Mouse (Mus musculus) hindbrain, embryonic 12.5 days (tissue): ENCODE results near the gene Adamts8. TPM values are rescaled to one million over a fixed set of nuclear protein-coding genes. Genes with fewer than 3 reads are reported as not detected.

Source experiments
- ATAC-seq: fragments of 200-750 bp; cut with Nextera tagmentation; 2 replicates; pipeline ENCODE4 v1.8.0; 2017; ENCODE audit warnings: moderate TSS enrichment; ENCODE audit not compliant: low FRiP score
- H3K27ac ChIP-seq: fragments of 300-500 bp; sonication (generic); 2 replicates; pipeline ENCODE4 v1.5.1; 2016; ENCODE audit warnings: mild to moderate bottlenecking
- H3K27me3 ChIP-seq: fragments of 300-500 bp; sonication (generic); 2 replicates; pipeline ENCODE4 v1.6.1; 2016; ENCODE audit warnings: mild to moderate bottlenecking
- H3K36me3 ChIP-seq: fragments of 300-500 bp; sonication (generic); 2 replicates; pipeline ENCODE4 v1.6.1; 2016; ENCODE audit warnings: mild to moderate bottlenecking
- H3K4me1 ChIP-seq: fragments of 300-500 bp; sonication (generic); 2 replicates; pipeline ENCODE4 v1.6.1; 2016
- H3K4me2 ChIP-seq: fragments of 300-500 bp; sonication (generic); replicated peaks from 2 replicates; pipeline ENCODE4 v1.6.1; 2016; ENCODE audit warnings: mild to moderate bottlenecking
- H3K4me3 ChIP-seq: fragments of 300-500 bp; sonication (generic); 2 replicates; pipeline ENCODE4 v1.5.1; 2016; ENCODE audit warnings: mild to moderate bottlenecking
- H3K9ac ChIP-seq: fragments of 300-500 bp; sonication (generic); 2 replicates; pipeline ENCODE4 v1.6.1; 2016; ENCODE audit warnings: mild to moderate bottlenecking, moderate library complexity
- H3K9me3 ChIP-seq: fragments of 300-500 bp; sonication (generic); replicated peaks from 2 replicates; pipeline ENCODE4 v1.6.1; 2016; ENCODE audit warnings: mild to moderate bottlenecking
- WGBS: fragments of 180-500 bp; shearing (Covaris S2); methylation state at CpG from one replicate; pipeline ENCODE4 v1.1.7; 2016; 5-methylcytosine and 5-hydroxymethylcytosine counted together
- polyA plus RNA-seq: library from polyadenylated mRNA; unstranded; fragments of >200 nt; fragmentation: Nextera tagmentation; extraction: Ambion mirVana; gene quantifications from 2 replicates; pipeline ENCODE4 v1.2.1, GENCODE M21; 2016

Adamts8 gene
- polyA plus RNA-seq, 1 experiment from 2014 or later, result 1.5 TPM

GRCm38 (mm10) chr9:31002528-31002927 is 60.2 kb downstream of the Adamts8 start:
- H3K4me3 ChIP-seq, result no peak overlapping the region
- WGBS, result 80% methylated on average over 4 of the region's 4 CpGs
- no peak overlapping the region for H3K9ac ChIP-seq
- no peaks in the 10 kb centered on the region for H3K9me3 ChIP-seq
- H3K27ac ChIP-seq, result no peak overlapping the region
- ATAC-seq, result no peak
- no peaks in the 10 kb centered on the region for H3K27me3 ChIP-seq
- no peak overlapping the region for H3K4me2 ChIP-seq
- H3K4me1 ChIP-seq, result no peaks in the 10 kb centered on the region
- no peaks in the 10 kb centered on the region for H3K36me3 ChIP-seq

DNA sequence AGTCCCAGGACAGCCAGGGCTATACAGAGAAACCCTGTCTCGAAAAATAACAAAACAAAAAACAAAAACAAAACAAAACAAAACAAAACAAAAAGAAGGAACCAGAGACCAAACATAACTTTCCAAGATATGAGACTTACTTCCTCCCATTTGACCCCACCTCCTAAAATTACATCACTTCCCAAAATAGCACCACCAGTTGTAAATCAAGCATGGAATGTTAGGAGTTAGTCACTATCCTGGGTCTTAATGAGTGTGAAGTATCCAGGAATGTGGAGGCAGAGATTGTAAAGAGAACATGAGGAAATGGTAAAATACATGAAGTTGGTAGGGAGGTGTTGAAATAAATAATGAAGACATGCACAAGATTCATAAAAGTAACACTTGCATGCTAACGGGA is 67.0 kb downstream of the Adamts8 start:
- Histone ChIP-seq H3K9ac (no peak overlapping the region), H3K27me3 (no peaks in the 10 kb centered on the region), H3K4me2 (no peak overlapping the region), H3K27ac (no peak overlapping the region), H3K9me3 (no peaks in the 10 kb centered on the region), H3K36me3 (no peaks in the 10 kb centered on the region), H3K4me1 (no peaks in the 10 kb centered on the region), H3K4me3 (no peak overlapping the region)
- no peak for ATAC-seq
- WGBS, result 86% methylated on average over 2 of the region's 2 CpGs

- 75% methylated on average over 3 of the region's 3 CpGs for WGBS
- no peak overlapping the region for H3K27ac ChIP-seq
- H3K27me3 ChIP-seq, result no peaks in the 10 kb centered on the region
- no peaks in the 10 kb centered on the region for H3K36me3 ChIP-seq
- H3K4me1 ChIP-seq, result no peaks in the 10 kb centered on the region
- ATAC-seq, result no peak
- no peak overlapping the region for H3K4me2 ChIP-seq
- no peak overlapping the region for H3K9ac ChIP-seq
- H3K4me3 ChIP-seq, result no peak overlapping the region
- no peaks in the 10 kb centered on the region for H3K9me3 ChIP-seq
These were observed 67.7 kb downstream of the Adamts8 start for GRCm38 (mm10) chr9:31010040-31010439.

- H3K27ac ChIP-seq, result no peak overlapping the region
- ATAC-seq, result no peak
- no peaks in the 10 kb centered on the region for H3K36me3 ChIP-seq
- no peak overlapping the region for H3K4me2 ChIP-seq
- no peaks in the 10 kb centered on the region for H3K27me3 ChIP-seq
- H3K4me1 ChIP-seq, result no peaks in the 10 kb centered on the region
- WGBS, result 78% methylated on average over 3 of the region's 3 CpGs
- no peaks in the 10 kb centered on the region for H3K9me3 ChIP-seq
- no peak overlapping the region for H3K9ac ChIP-seq
- H3K4me3 ChIP-seq, result no peak overlapping the region
These were observed 68.4 kb downstream of the Adamts8 start for GRCm38 (mm10) chr9:31010749-31011148.

GRCm38 (mm10) chr9:31011533-31011932 is 69.2 kb downstream of the Adamts8 start:
- Histone ChIP-seq H3K9ac (no peak overlapping the region), H3K27me3 (no peaks in the 10 kb centered on the region), H3K9me3 (no peaks in the 10 kb centered on the region), H3K4me1 (no peaks in the 10 kb centered on the region), H3K36me3 (no peaks in the 10 kb centered on the region), H3K4me3 (no peak overlapping the region), H3K4me2 (no peak overlapping the region), H3K27ac (no peak overlapping the region)
- no peak for ATAC-seq
- WGBS, result 58% methylated on average over 1 of the region's 1 CpGs

- WGBS, result 82% methylated on average over 4 of the region's 4 CpGs
- Histone ChIP-seq H3K4me2 (no peak overlapping the region), H3K27ac (no peak overlapping the region), H3K27me3 (no peaks in the 10 kb centered on the region), H3K4me3 (no peak overlapping the region), H3K36me3 (no peaks in the 10 kb centered on the region), H3K9ac (no peak overlapping the region), H3K4me1 (no peaks in the 10 kb centered on the region), H3K9me3 (no peaks in the 10 kb centered on the region)
- ATAC-seq, result no peak
These were observed 70.3 kb downstream of the Adamts8 start for GRCm38 (mm10) chr9:31012674-31013073.

DNA sequence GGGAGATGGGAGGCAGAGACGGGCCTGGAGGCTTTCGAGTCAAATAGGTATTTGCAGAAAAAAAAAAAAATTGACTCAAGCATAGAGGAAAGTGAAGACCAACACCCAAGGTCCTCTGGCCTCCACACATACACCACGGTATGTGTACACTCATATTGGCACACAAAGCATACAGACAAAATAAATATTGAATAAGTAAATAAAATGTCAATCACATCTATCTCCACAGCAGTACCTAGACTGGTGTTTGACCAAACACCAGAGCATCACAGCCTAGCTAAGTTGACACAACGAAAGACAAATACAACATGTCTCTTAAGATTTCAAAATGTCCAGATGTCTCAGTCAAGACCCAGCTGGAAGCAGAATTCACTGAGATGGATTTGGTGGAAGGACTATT is 71.1 kb downstream of the Adamts8 start:
- H3K4me1 ChIP-seq, result no peaks in the 10 kb centered on the region
- H3K4me3 ChIP-seq, result no peak overlapping the region
- 87% methylated on average over 4 of the region's 4 CpGs for WGBS
- H3K4me2 ChIP-seq, result no peak overlapping the region
- H3K27me3 ChIP-seq, result no peaks in the 10 kb centered on the region
- no peak for ATAC-seq
- no peaks in the 10 kb centered on the region for H3K36me3 ChIP-seq
- H3K9me3 ChIP-seq, result no peaks in the 10 kb centered on the region
- no peak overlapping the region for H3K27ac ChIP-seq
- no peak overlapping the region for H3K9ac ChIP-seq

Other genes starting within 250 kb of the Adamts8 start
- 9.6 and 15.2 TPM in 2 replicates for gene Adamts15, start 20.1 kb upstream of the Adamts8 start, polyA plus RNA-seq
- gene Zbtb44, start 88.1 kb downstream of the Adamts8 start, polyA plus RNA-seq, result 7.1 TPM in 2 replicates
- gene St14, start 189.3 kb downstream of the Adamts8 start, polyA plus RNA-seq, result 3.6 and 7.1 TPM in 2 replicates